Mouse (Mus musculus) heart, postnatal 14 days (tissue): ENCODE results near the gene Nek4. TPM values are rescaled to one million over a fixed set of nuclear protein-coding genes. Genes with fewer than 3 reads are reported as not detected.

Experiments
- DNase-seq, 2 experiments: peaks; one replicate each; pipeline ENCODE4 v3.0.0; 2021 to 2022
- intact Hi-C: fragments of 180-260 bp; cut with DNase I; formaldehyde crosslinking; loops from one replicate; pipeline ENCODE4 v1.15.1; 2025
- total RNA-seq, 2 experiments: library from RNA; stranded (reverse); gene quantifications; 2 replicates each; pipeline ENCODE4 v1.2.3; 2021

The Nek4 gene
- total RNA-seq, 2 experiments from 2014 or later = 5.0 to 5.3 TPM

GRCm38 (mm10) chr14:30949986-30950385, 1.2 kb upstream of the Nek4 start:
- intact Hi-C loops = loop anchor here (2.0 kb wide), 1 partner anchor 51 kb away; the partner anchor contains the start of genes Glt8d1 and Spcs1
- DNase-seq = no peak

- DNase-seq = no peak
- intact Hi-C loops = no loop called here
Measured at GRCm38 (mm10) chr14:30958517-30958916, 7.3 kb downstream of the Nek4 start.

GRCm38 (mm10) chr14:30959031-30959430, 7.9 kb downstream of the Nek4 start:
- DNase-seq = no peak
- intact Hi-C loops = no loop called here

- DNase-seq = no peak
- intact Hi-C loops = no loop called here
Measured at GRCm38 (mm10) chr14:30960366-30960765, 9.2 kb downstream of the Nek4 start.

- DNase-seq = peak; percentile 10 to 27
- intact Hi-C loops = no loop called here
Measured at GRCm38 (mm10) chr14:30974204-30974603, 23.0 kb downstream of the Nek4 start.

- intact Hi-C loops = no loop called here
Measured at GRCm38 (mm10) chr14:30976222-30976621, 25.0 kb downstream of the Nek4 start.

GRCm38 (mm10) chr14:30996417-30996816, 45.2 kb downstream of the Nek4 start:
- DNase-seq = no peak
- intact Hi-C loops = no loop called here

More at GRCm38 (mm10) chr14:30976222-30976621, 25.0 kb downstream of the Nek4 start:
- DNase-seq = no peak

GRCm38 (mm10) chr14:31000356-31000755, 49.2 kb downstream of the Nek4 start:
- intact Hi-C loops = loop anchor here (2.0 kb wide), 2 partner anchors 18 to 50 kb away; partner anchors contain the start of genes Gnl3, Nek4 and Pbrm1

GRCm38 (mm10) chr14:31000816-31001306, 49.7 kb downstream of the Nek4 start:
- DNase-seq = no peak
- intact Hi-C loops = loop anchor here (2.0 kb wide), 2 partner anchors 18 to 50 kb away; partner anchors contain the start of genes Gnl3, Nek4 and Pbrm1

More at GRCm38 (mm10) chr14:31000356-31000755, 49.2 kb downstream of the Nek4 start:
- DNase-seq = no peak

- intact Hi-C loops = loop anchor here (2.0 kb wide), 2 partner anchors 17 to 51 kb away; partner anchors contain the start of genes Gnl3, Nek4 and Pbrm1
- peak; percentile 87 to 88 for DNase-seq
Measured at GRCm38 (mm10) chr14:31001307-31002205, 50.4 kb downstream of the Nek4 start, which contains the start of the genes Glt8d1 and Spcs1. Gene Glt8d1 (plus strand): TSS chr14:31001400. Gene Spcs1 (minus strand): TSS chr14:31001672.

- intact Hi-C loops = no loop called here
- no peak for DNase-seq
Measured at GRCm38 (mm10) chr14:31004527-31004926, 53.4 kb downstream of the Nek4 start.

GRCm38 (mm10) chr14:31006779-31007178, 55.6 kb downstream of the Nek4 start:
- intact Hi-C loops = no loop called here
- no peak for DNase-seq

- intact Hi-C loops = no loop called here
- DNase-seq = no peak
Measured at GRCm38 (mm10) chr14:31011588-31011987, 60.4 kb downstream of the Nek4 start.

- intact Hi-C loops = no loop called here
- no peak for DNase-seq
Measured at GRCm38 (mm10) chr14:31013928-31014327, 62.8 kb downstream of the Nek4 start.

GRCm38 (mm10) chr14:31016063-31016462, 64.9 kb downstream of the Nek4 start:
- intact Hi-C loops = no loop called here
- no peak for DNase-seq

- intact Hi-C loops = loop anchor here (2.0 kb wide), 1 partner anchor 17 kb away; the partner anchor contains the start of genes Glt8d1 and Spcs1
- no peak for DNase-seq
Measured at GRCm38 (mm10) chr14:31017854-31018253, 66.7 kb downstream of the Nek4 start.

- DNase-seq = peak; percentile 97
- intact Hi-C loops = loop anchor here (2.0 kb wide), 1 partner anchor 18 kb away; the partner anchor contains the start of genes Glt8d1 and Spcs1
Measured at GRCm38 (mm10) chr14:31018860-31019291, 67.7 kb downstream of the Nek4 start, which contains the start of the genes Pbrm1 and Gnl3. Gene Pbrm1 (plus strand): TSS chr14:31019138. Gene Gnl3 (minus strand): TSS chr14:31019152.

- intact Hi-C loops = loop anchor here (2.0 kb wide), 1 partner anchor 19 kb away; the partner anchor contains the start of genes Glt8d1 and Spcs1
- peak; percentile 83 to 90 for DNase-seq
Measured at GRCm38 (mm10) chr14:31019331-31020205, 68.4 kb downstream of the Nek4 start.

- DNase-seq = no peak
- intact Hi-C loops = no loop called here
Measured at GRCm38 (mm10) chr14:31022579-31022978, 71.4 kb downstream of the Nek4 start.

GRCm38 (mm10) chr14:31025785-31026184, 74.6 kb downstream of the Nek4 start:
- intact Hi-C loops = no loop called here
- no peak for DNase-seq
